Mouse (Mus musculus): ENCODE data around the gene D630045J12Rik.

DNA sequence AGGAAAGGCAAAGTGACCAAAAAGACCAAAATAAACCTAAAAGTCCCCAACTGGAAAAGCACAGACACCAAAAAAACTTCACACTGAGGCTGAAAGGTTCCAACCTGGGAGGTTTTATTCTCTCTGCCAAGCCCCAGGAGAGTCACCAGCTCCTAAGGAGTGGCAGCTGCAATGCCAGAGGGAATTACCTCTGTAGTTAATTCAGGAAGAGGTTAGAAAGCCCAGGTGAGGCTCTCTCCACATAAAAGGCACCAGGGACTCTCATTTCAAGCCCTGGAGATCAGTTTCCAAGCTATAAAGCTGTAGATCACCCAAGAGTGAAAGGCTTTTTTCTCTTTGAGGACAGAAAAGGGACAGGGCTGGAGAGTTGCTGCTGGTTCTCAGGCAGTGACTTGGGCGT is 55.1 kb downstream of the D630045J12Rik start:
- no peak for TF ChIP-seq CTCF (IDR thresholded peaks at IDR 0.05)
- no peak for TF ChIP-seq EP300 (IDR thresholded peaks at IDR 0.05)

All from lung, postnatal 0 days (tissue).